Mouse (Mus musculus) spleen, adult 12 weeks (tissue): Measurements from ENCODE around the gene Tm4sf5.
A peak's percentile ranks its signal among the peaks of the same experiment; 100 is the strongest.
"Not testable (repeated sequence)": the region's sequence is repeated elsewhere in the genome, so short reads cannot be mapped to it uniquely, and the experiment has no call there.

Source experiments
- DNase-seq: peaks from one replicate; pipeline ENCODE4 v3.0.0; 2022; ENCODE audit warnings: low spot score

The Tm4sf5 gene

GRCm38 (mm10) chr11:70504970-70505369, at the start of gene Tm4sf5:
Gene Tm4sf5, plus strand, starts transcription at chr11:70505244.
- DNase-seq, result no peak

GRCm38 (mm10) chr11:70458688-70459600, 46.1 kb upstream of the Tm4sf5 start, which contains the start of gene Zmynd15:
Gene Zmynd15, plus strand, starts transcription at chr11:70459433.
- DNase-seq, result no peak

GRCm38 (mm10) chr11:70459601-70460101, 45.4 kb upstream of the Tm4sf5 start, which contains the start of gene Cxcl16:
Gene Cxcl16, minus strand, starts transcription at chr11:70459984.
- DNase-seq, result no peak

GRCm38 (mm10) chr11:70463970-70464369, 41.1 kb upstream of the Tm4sf5 start:
- no peak for DNase-seq

- DNase-seq, result no peak
Measured at GRCm38 (mm10) chr11:70465211-70465610, 39.8 kb upstream of the Tm4sf5 start.

- no peak for DNase-seq
Measured at GRCm38 (mm10) chr11:70465824-70466223, 39.2 kb upstream of the Tm4sf5 start.

GRCm38 (mm10) chr11:70467902-70468619, 37.0 kb upstream of the Tm4sf5 start:
- no peak for DNase-seq

- DNase-seq, result no peak
Measured at GRCm38 (mm10) chr11:70469764-70470163, 35.3 kb upstream of the Tm4sf5 start.

- no peak for DNase-seq
Measured at GRCm38 (mm10) chr11:70472716-70473115, 32.3 kb upstream of the Tm4sf5 start.

- not testable (repeated sequence) for DNase-seq
Measured at GRCm38 (mm10) chr11:70473291-70473690, 31.8 kb upstream of the Tm4sf5 start.

GRCm38 (mm10) chr11:70474872-70475534, 30.0 kb upstream of the Tm4sf5 start:
- DNase-seq, result no peak

GRCm38 (mm10) chr11:70485498-70485897, 19.5 kb upstream of the Tm4sf5 start:
- no peak for DNase-seq

- no peak for DNase-seq
Measured at GRCm38 (mm10) chr11:70487816-70488215, 17.2 kb upstream of the Tm4sf5 start.

- DNase-seq, result no peak
Measured at GRCm38 (mm10) chr11:70489138-70489537, 15.9 kb upstream of the Tm4sf5 start.

GRCm38 (mm10) chr11:70489684-70490083, 15.4 kb upstream of the Tm4sf5 start:
- no peak for DNase-seq

GRCm38 (mm10) chr11:70499566-70500475, 5.2 kb upstream of the Tm4sf5 start:
- DNase-seq, result no peak

GRCm38 (mm10) chr11:70500476-70500812, 4.6 kb upstream of the Tm4sf5 start:
- no peak for DNase-seq

GRCm38 (mm10) chr11:70502018-70502417, 3.0 kb upstream of the Tm4sf5 start:
- no peak for DNase-seq

- DNase-seq, result peak; percentile 40
Measured at GRCm38 (mm10) chr11:70506385-70506784, 1.3 kb downstream of the Tm4sf5 start.

- DNase-seq, result no peak
Measured at GRCm38 (mm10) chr11:70506962-70507515, 2.0 kb downstream of the Tm4sf5 start.
